Mouse (Mus musculus) bone marrow macrophage, adult 2 months (primary cell): ENCODE results near the gene Pphln1.

Experiments used
- CTCF ChIP-seq: IDR thresholded peaks from 2 replicates; pipeline ENCODE4 v1.5.1; 2012; ENCODE audit warnings: low read depth, mild to moderate bottlenecking, low read length, moderate library complexity
- POLR2A ChIP-seq: IDR thresholded peaks from 2 replicates; pipeline ENCODE4 v1.6.1; 2012; ENCODE audit warnings: mild to moderate bottlenecking, low read depth, low read length, borderline replicate concordance

- TF ChIP-seq POLR2A (no peak), CTCF (no peak)
Measured at GRCm38 (mm10) chr15:93521088-93521786, 123.1 kb downstream of the Pphln1 start.
